Mouse (Mus musculus) neural tube, embryonic 15.5 days (tissue): ENCODE results near the gene Bphl. TPM values are rescaled to one million over a fixed set of nuclear protein-coding genes. Genes with fewer than 3 reads are reported as not detected.
"Not testable (repeated sequence)": the region's sequence is repeated elsewhere in the genome, so short reads cannot be mapped to it uniquely, and the experiment has no call there.

Experiments used
- ATAC-seq: fragments of 200-750 bp; cut with Nextera tagmentation; 2 replicates; pipeline ENCODE4 v1.8.0; 2017; ENCODE audit warnings: mild to moderate bottlenecking, moderate TSS enrichment, moderate library complexity; ENCODE audit not compliant: low FRiP score
- H3K27ac ChIP-seq: fragments of 300-500 bp; sonication (generic); replicated peaks from 2 replicates; pipeline ENCODE4 v1.5.1; 2015; ENCODE audit warnings: mild to moderate bottlenecking, inconsistent platforms
- H3K27me3 ChIP-seq: fragments of 300-500 bp; sonication (generic); replicated peaks from 2 replicates; pipeline ENCODE4 v1.6.1; 2015; ENCODE audit warnings: inconsistent platforms
- H3K36me3 ChIP-seq: fragments of 300-500 bp; sonication (generic); 2 replicates; pipeline ENCODE4 v1.6.1; 2015; ENCODE audit warnings: inconsistent platforms
- H3K4me1 ChIP-seq: fragments of 300-500 bp; sonication (generic); 2 replicates; pipeline ENCODE4 v1.6.1; 2015; ENCODE audit warnings: inconsistent platforms
- H3K4me2 ChIP-seq: fragments of 300-500 bp; sonication (generic); 2 replicates; pipeline ENCODE4 v1.6.1; 2015; ENCODE audit warnings: inconsistent platforms, mild to moderate bottlenecking, moderate library complexity
- H3K4me3 ChIP-seq: fragments of 300-500 bp; sonication (generic); replicated peaks from 2 replicates; pipeline ENCODE4 v1.5.1; 2015; ENCODE audit warnings: mild to moderate bottlenecking, inconsistent platforms
- H3K9ac ChIP-seq: fragments of 300-500 bp; sonication (generic); replicated peaks from 2 replicates; pipeline ENCODE4 v1.6.1; 2015; ENCODE audit warnings: mild to moderate bottlenecking, inconsistent platforms
- H3K9me3 ChIP-seq: fragments of 300-500 bp; sonication (generic); replicated peaks from 2 replicates; pipeline ENCODE4 v1.6.1; 2016; ENCODE audit warnings: inconsistent platforms
- WGBS: fragments of 180-500 bp; shearing (Covaris S2); methylation state at CpG from one replicate; pipeline ENCODE4 v1.1.7; 2015; ENCODE audit warnings: mixed read lengths; 5-methylcytosine and 5-hydroxymethylcytosine counted together
- polyA plus RNA-seq: library from polyadenylated mRNA; unstranded; fragments of >200 nt; fragmentation: Nextera tagmentation; extraction: Ambion mirVana; gene quantifications from 2 replicates; pipeline ENCODE4 v1.2.1, GENCODE M21; 2015

Gene Bphl
- polyA plus RNA-seq, 1 experiment from 2014 or later, result 40.7 TPM

DNA sequence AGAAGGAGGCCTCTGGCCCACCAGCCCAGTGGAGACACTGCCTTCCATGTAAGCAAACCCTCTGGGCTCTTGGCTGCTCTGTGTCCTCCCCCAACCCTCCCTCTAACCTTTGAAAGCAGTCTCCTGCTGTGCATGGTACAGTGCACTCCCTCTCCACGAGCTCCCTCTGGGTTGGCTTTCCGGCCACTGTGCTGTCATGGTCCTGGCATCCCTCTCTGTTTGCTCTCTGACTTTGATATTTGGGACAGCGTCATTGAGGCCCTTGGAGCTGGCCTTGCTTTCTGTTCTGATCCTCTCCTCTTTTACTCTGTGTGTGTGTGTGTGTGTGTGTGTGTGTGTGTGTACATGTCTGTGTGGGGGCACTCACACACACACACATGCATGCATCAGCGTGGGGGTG is 17.0 kb downstream of the Bphl start:
- H3K9ac ChIP-seq, result no peak overlapping the region
- no peak for ATAC-seq

DNA sequence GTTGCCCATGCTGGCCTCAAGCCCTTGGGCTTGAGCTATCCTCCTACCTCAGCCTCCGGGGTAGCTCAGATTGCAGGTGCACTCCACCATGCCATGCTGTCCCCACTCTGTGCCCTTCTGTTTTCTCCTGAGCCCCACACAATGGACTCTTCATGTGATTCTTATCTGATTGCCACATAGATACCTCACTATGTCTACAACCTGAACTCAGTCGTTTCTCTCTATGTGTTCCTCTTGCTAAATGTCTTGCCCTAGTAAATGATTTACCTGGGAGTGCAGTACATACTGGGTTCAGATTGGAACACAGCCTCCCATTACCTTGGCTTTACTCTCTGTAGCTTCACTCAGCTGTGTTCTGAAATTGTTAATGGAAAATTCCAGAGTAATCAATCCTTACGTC is 17.6 kb downstream of the Bphl start:
- Histone ChIP-seq H3K27me3 (no peaks in the 10 kb centered on the region), H3K4me2 (no peak overlapping the region), H3K9ac (no peak overlapping the region), H3K4me1 (no peaks in the 10 kb centered on the region), H3K36me3 (peaks cover 32% of the 10 kb centered on the region), H3K4me3 (no peak overlapping the region), H3K27ac (no peak overlapping the region), H3K9me3 (no peaks in the 10 kb centered on the region)
- WGBS, result 83% methylated on average over 3 of the region's 3 CpGs
- ATAC-seq, result no peak

More for the DNA sequence above, 17.0 kb downstream of the Bphl start:
- H3K4me1 ChIP-seq, result no peaks in the 10 kb centered on the region
- no peaks in the 10 kb centered on the region for H3K9me3 ChIP-seq
- H3K4me2 ChIP-seq, result no peak overlapping the region
- 69% methylated on average over 4 of the region's 4 CpGs for WGBS
- H3K4me3 ChIP-seq, result no peak overlapping the region
- peaks cover 32% of the 10 kb centered on the region for H3K36me3 ChIP-seq
- H3K27ac ChIP-seq, result no peak overlapping the region
- no peaks in the 10 kb centered on the region for H3K27me3 ChIP-seq

DNA sequence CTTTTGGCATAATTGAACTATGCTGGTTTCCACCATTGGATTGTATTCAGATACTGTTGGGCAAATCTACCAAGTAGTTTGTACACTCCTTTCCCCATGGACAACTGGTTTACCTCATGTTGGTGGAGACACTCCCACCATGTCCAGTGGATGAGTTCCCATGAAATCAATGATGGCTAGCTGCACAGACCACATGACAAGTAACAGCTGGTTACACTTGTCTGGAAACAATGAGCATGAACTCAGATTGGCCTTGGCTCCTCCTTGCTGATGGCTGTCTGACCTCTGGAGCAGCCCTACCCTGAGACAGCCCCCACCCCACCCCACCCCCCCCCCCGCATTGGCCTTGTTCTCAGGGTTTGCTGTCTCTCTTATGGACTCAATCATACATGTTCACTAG is 19.9 kb downstream of the Bphl start:
- H3K9ac ChIP-seq, result no peak overlapping the region
- H3K27ac ChIP-seq, result no peak overlapping the region
- no peaks in the 10 kb centered on the region for H3K27me3 ChIP-seq
- no peak overlapping the region for H3K4me3 ChIP-seq
- H3K4me2 ChIP-seq, result no peak overlapping the region
- 100% methylated on average over 1 of the region's 1 CpGs for WGBS
- H3K4me1 ChIP-seq, result no peaks in the 10 kb centered on the region
- peaks cover 27% of the 10 kb centered on the region for H3K36me3 ChIP-seq
- no peaks in the 10 kb centered on the region for H3K9me3 ChIP-seq
- no peak for ATAC-seq

DNA sequence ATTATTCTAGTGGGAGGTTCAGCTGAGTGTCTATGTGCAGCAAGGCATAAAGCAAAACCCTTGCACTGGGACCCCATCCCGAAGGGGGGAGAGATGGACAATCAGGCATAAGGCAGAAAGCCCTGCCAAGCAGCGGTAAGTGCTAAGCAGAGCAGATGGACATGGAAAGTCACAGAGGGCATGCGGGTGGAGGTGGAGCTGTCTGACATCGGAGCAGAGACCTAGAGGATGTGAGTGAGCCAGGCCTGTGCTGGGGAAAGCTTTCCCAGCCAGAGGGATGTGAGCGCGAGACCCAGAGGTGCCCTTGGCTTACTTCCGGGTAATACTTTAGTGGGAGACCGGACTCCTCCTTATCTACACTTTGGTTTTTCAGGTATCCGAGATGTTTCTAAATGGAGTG is 22.7 kb downstream of the Bphl start:
- Histone ChIP-seq H3K36me3 (peaks cover 27% of the 10 kb centered on the region), H3K9ac (no peak overlapping the region)
- 90% methylated on average over 9 of the region's 9 CpGs for WGBS

DNA sequence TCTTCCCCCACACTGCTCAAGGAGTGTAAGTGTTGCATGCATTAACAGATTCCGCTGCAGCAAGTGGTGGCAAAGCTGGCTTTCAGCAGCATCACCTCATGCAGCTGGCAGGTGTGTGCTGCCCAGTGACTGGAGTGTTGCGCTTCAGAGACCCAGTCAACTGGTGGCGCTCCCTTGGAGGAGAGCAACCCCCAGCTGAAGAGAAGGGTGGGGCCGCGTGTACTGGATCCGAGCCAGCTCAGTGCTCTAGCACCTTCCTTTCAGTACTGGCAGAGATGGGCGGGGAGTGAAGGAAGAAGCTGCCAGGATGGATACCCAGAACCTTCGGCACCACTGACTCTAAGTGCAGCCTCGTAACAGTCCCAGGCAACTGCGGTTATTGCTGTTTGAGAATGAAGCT is 25.1 kb downstream of the Bphl start:
- Histone ChIP-seq H3K9ac (no peak overlapping the region), H3K4me3 (no peak overlapping the region), H3K27ac (no peak overlapping the region), H3K4me2 (no peak overlapping the region), H3K9me3 (no peaks in the 10 kb centered on the region), H3K4me1 (no peaks in the 10 kb centered on the region), H3K27me3 (no peaks in the 10 kb centered on the region), H3K36me3 (peaks cover 17% of the 10 kb centered on the region)
- 92% methylated on average over 10 of the region's 10 CpGs for WGBS
- ATAC-seq, result no peak

More for the DNA sequence above, 22.7 kb downstream of the Bphl start:
- no peaks in the 10 kb centered on the region for H3K27me3 ChIP-seq
- H3K4me3 ChIP-seq, result no peak overlapping the region
- no peak overlapping the region for H3K27ac ChIP-seq
- ATAC-seq, result no peak
- no peaks in the 10 kb centered on the region for H3K4me1 ChIP-seq
- no peaks in the 10 kb centered on the region for H3K9me3 ChIP-seq
- no peak overlapping the region for H3K4me2 ChIP-seq

DNA sequence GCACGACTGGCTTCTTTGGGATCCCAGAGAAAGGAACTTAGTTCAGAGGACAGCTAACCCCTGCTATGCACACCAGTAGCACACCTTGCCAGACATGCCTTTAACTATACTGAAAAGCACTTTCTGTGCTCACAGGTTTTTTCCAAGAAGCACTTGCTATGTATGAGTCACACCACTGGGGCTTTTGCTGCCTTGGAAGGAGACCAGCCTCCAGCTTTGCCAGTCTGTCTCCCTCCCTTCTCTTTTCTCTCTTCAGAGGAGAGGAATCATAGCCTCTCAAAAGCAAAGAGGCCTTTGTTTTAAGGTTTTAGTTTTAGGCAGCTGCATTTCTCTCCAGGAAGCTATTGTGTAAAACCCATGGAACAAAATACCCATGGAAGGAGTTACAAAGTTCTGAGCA is 29.0 kb downstream of the Bphl start:
- Histone ChIP-seq H3K4me1 (no peaks in the 10 kb centered on the region), H3K4me3 (no peak overlapping the region), H3K9me3 (no peaks in the 10 kb centered on the region), H3K36me3 (peaks cover 12% of the 10 kb centered on the region), H3K4me2 (no peak overlapping the region), H3K9ac (no peak overlapping the region), H3K27ac (0 out of 2 replicates have a peak overlapping the region, but pooled peaks have one; percentile 28), H3K27me3 (no peaks in the 10 kb centered on the region)
- WGBS, result 62% methylated on average over 1 of the region's 1 CpGs
- no peak for ATAC-seq

DNA sequence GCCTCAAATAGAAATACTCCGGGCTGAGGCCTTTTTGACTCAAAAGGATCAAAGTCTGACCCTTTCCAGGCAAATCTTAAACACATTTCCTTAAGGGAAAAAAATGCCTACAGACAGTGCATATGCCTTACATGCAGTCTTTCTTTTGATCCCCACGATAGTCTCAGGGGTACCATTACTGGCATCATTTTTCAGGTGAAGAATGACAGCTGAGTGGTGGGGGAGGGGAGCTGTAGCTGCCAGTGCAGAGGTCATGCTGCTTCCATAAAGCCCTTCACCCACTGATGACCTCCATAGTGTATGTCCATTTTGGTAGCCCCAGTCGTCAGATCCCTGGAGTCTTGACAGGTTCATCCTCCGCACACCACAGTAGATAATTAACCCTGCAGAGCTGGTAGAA is 32.9 kb downstream of the Bphl start:
- Histone ChIP-seq H3K4me1 (peaks cover 12% of the 10 kb centered on the region), H3K27me3 (no peaks in the 10 kb centered on the region), H3K9me3 (no peaks in the 10 kb centered on the region), H3K4me2 (no peak overlapping the region), H3K36me3 (peaks cover 9% of the 10 kb centered on the region), H3K27ac (no peak overlapping the region), H3K4me3 (no peak overlapping the region), H3K9ac (no peak overlapping the region)
- no peak for ATAC-seq
- 58% methylated on average over 4 of the region's 4 CpGs for WGBS

DNA sequence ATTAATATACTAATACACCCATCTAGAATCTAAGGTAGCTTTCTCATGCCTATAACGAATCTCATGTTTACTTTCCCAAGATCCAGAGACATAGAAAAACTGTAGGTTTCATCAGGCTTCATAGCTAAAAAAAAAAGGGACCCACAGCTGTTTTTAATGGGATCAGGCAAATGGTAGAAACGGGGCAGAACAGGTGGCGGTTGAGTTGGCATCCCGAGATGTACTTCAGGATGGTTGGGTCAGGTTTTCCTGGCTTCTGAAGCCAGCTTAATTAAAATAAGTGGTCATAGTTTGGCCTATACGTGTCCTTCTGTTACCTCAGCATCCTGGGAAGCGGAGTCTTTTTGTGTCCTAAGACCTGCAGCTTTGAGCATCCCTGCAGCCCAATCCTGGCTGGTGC is 34.4 kb downstream of the Bphl start:
- no peaks in the 10 kb centered on the region for H3K9me3 ChIP-seq
- H3K27ac ChIP-seq, result no peak overlapping the region
- H3K36me3 ChIP-seq, result peaks cover 16% of the 10 kb centered on the region
- no peaks in the 10 kb centered on the region for H3K27me3 ChIP-seq
- no peak overlapping the region for H3K9ac ChIP-seq
- no peak for ATAC-seq
- WGBS, result 88% methylated on average over 6 of the region's 6 CpGs
- peaks cover 27% of the 10 kb centered on the region for H3K4me1 ChIP-seq
- H3K4me2 ChIP-seq, result no peak overlapping the region
- no peak overlapping the region for H3K4me3 ChIP-seq

DNA sequence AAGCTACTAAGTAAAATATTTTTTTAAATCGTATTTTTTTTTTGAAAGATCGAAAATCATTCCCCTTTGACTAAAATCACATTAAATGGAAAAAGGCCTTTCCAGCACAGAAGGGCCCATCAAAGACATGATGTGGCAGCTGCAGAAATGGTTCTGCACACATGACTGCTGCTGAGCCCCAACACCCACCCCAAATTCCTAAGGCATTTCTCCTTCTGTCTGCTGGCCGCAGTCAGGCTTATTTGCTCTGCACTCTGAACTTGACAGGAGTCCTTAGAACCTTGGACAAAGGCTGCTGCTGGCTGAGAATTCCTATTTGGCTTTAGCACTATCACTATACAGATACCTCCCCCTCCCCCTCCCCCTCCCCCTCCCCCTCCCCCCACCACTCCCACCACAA is 35.5 kb downstream of the Bphl start:
- no peak for ATAC-seq
- Histone ChIP-seq H3K27ac (no peak overlapping the region), H3K27me3 (no peaks in the 10 kb centered on the region), H3K4me3 (no peak overlapping the region), H3K4me2 (no peak overlapping the region), H3K4me1 (peaks cover 28% of the 10 kb centered on the region), H3K9ac (no peak overlapping the region), H3K36me3 (peaks cover 16% of the 10 kb centered on the region), H3K9me3 (no peaks in the 10 kb centered on the region)
- WGBS, result 67% methylated on average over 3 of the region's 3 CpGs

DNA sequence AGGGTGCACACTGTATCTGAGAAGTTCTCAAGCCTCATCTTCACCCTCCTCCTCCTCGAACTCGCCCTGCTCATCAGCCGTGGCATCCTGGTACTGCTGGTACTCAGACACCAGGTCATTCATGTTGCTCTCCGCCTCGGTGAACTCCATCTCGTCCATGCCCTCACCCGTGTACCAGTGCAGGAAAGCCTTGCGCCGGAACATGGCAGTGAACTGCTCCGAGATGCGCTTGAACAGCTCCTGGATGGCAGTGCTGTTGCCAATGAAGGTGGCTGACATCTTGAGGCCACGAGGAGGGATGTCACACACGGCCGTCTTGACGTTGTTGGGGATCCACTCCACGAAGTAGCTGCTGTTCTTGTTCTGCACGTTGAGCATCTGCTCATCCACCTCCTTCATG is 37.0 kb downstream of the Bphl start:
- ATAC-seq, H3K9me3 ChIP-seq, H3K27me3 ChIP-seq, H3K27ac ChIP-seq, H3K4me2 ChIP-seq, H3K9ac ChIP-seq, H3K4me3 ChIP-seq: not testable (repeated sequence)
- peaks cover 35% of the 10 kb centered on the region for H3K4me1 ChIP-seq
- WGBS, result 97% methylated on average over 9 of the region's 17 CpGs
- peaks cover 16% of the 10 kb centered on the region for H3K36me3 ChIP-seq

DNA sequence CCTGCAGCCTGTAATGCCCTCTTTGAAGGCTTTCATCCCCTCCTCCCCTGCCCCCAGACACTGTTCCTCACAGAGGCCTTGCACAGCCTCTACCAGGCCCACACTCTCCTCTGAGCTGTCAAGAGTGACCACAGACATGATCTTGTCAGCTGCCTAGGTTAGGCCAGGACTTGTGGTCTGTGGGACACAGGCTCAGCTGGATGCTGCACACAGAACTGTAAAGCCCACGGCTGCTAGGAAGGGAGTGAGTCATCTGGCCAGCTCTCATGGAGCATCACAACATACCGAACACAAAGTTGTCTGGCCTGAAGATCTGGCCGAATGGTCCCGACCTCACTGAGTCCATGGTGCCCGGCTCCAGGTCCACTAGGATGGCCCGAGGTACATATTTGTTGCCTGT is 38.5 kb downstream of the Bphl start:
- H3K36me3 ChIP-seq, result peaks cover 16% of the 10 kb centered on the region
- WGBS, result 73% methylated on average over 6 of the region's 6 CpGs
- H3K27ac ChIP-seq, result peak overlapping the region; percentile 93; the same call in 1 of the 2 replicates

DNA sequence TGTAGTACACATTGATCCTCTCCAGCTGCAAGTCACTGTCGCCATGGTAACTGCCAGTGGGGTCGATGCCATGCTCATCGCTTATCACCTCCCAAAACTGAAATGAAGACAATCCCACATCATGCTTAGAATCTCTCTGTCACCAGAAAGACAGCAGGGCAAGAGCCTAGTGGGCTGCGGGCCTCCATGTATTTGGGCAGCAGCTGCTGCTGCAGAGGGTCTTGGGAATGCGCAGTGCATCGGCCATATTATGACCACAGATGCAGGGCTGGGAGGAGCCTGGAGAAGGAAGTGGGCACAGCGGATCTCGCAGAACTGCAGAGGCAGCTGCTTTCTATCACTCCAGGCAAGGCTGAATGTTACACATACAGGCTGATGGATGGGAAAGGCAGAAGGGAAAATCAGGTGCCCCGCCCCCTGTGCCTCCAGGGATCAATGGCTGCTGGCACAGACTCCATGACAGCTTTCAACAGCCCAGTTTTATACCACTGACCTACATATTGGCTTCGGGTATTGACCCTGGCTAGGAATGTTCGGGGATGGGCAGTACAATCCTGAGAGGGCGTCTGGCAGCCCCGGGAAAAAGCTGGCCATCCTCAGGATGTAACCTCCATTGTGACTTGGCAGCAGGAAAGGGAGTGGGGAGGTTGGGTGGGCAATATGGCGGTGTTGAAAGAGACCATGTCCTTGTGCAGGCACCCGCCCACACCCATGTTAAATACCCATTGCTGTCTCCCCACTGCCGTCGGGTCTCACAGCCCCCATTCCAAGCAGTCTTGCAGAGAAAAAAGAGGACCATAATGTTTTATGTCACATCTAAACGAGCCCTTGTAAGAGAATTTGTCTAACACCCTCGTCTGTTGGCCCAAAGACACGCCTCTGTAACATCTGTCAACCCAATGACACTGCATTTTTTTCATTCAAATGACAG is 39.4 kb downstream of the Bphl start:
- H3K4me3 ChIP-seq, result peak overlapping the region; percentile 86
- peaks cover 16% of the 10 kb centered on the region for H3K36me3 ChIP-seq
- 14% methylated on average over 20 of the region's 20 CpGs for WGBS
- H3K27me3 ChIP-seq, result no peaks in the 10 kb centered on the region
- ATAC-seq, result peak; percentile 75
- peak overlapping the region; percentile 97 for H3K9ac ChIP-seq
- H3K27ac ChIP-seq, result peak overlapping the region; percentile 93
- peak overlapping the region; percentile 83 for H3K4me2 ChIP-seq
- no peaks in the 10 kb centered on the region for H3K9me3 ChIP-seq
- H3K4me1 ChIP-seq, result peaks cover 35% of the 10 kb centered on the region

More for the DNA sequence above, 38.5 kb downstream of the Bphl start:
- H3K9me3 ChIP-seq, ATAC-seq, H3K27me3 ChIP-seq: not testable (repeated sequence)
- H3K4me2 ChIP-seq, result peak overlapping the region; percentile 83
- H3K4me3 ChIP-seq, result peak overlapping the region; percentile 86
- peaks cover 35% of the 10 kb centered on the region for H3K4me1 ChIP-seq
- peak overlapping the region; percentile 97 for H3K9ac ChIP-seq
